In the genomic region with DNA sequence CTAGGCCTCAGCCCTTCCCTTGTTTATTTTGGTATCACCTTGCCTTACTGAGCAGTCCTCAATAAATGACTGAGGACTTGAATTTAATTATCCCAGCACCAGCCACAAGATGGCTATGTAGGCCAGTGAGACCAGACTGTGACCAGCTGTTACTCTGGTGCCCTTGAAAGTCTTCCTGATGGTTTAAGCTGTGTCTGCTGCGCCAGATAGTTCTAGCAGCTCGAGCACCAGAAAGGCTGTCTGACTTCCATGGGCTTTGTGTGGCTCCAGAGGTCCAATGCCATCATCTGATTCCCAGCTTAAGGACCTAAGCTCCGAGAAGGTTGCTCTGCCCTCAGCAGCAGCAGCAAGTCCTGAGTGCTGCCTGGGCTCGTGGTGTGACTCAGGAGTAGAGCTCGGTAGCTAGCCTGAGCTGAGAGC, we compare ENCODE assay signal across 7 mouse cellular contexts. TPM values are rescaled to one million over a fixed set of nuclear protein-coding genes. Genes with fewer than 3 reads are reported as not detected.
DNase-seq lines count a peak whose midpoint lies in the region; ATAC-seq and TF ChIP-seq lines count a peak whose summit lies in the region.

No protein-coding gene starts in this region.

- no peaks in the 10 kb centered on the region for H3K36me3 ChIP-seq in MEL (ENCODE audit: control insufficient read depth in 1 of 2, insufficient read depth in 2 of 2, low read length in 2 of 2)
- H3K36me3 ChIP-seq in heart, embryonic 13.5 days, result peaks cover 34% of the 10 kb centered on the region

- H3K4me2 ChIP-seq in heart, embryonic 13.5 days, result peak overlapping the region; percentile 16; the same call in 1 of the 2 replicates

- ATAC-seq in heart, embryonic 13.5 days (ENCODE audit: extremely low read depth, insufficient number of reproducible peaks, low FRiP score, low TSS enrichment), result no peak; the same call in 1 of the 2 replicates

- WGBS in heart, embryonic 13.5 days, result 43% methylated on average over 5 of the region's 5 CpGs

- no peaks in the 10 kb centered on the region for H3K79me2 ChIP-seq in MEL (ENCODE audit: control insufficient read depth, insufficient read depth, low read length, poor library complexity)

- H3K27me3 ChIP-seq in MEL (ENCODE audit: control insufficient read depth in 1 of 2, insufficient read depth in 2 of 2, low read length in 2 of 2), result no peaks in the 10 kb centered on the region
- H3K27me3 ChIP-seq in heart, embryonic 13.5 days (replicated peaks), result no peaks in the 10 kb centered on the region

- peak in 2 of 3 experiments; percentile 23 to 60; a peak in 3 of 6 replicates for TF ChIP-seq CTCF in MEL (IDR thresholded peaks at IDR 0.05 in 2 of 3, conservative IDR thresholded peaks at IDR 0.05 in 1 of 3; ENCODE audit: control insufficient read depth in 1 of 3, insufficient read depth in 1 of 3, low read depth in 2 of 3, low read length in 3 of 3, poor library complexity in 1 of 3, severe bottlenecking in 1 of 3)

- TF ChIP-seq RAD21 in MEL (IDR thresholded peaks at IDR 0.05; ENCODE audit: low read depth, low read length), result peak; percentile 61

- H3K4me1 ChIP-seq in MEL (ENCODE audit: control insufficient read depth in 1 of 2, insufficient read depth in 2 of 2, low read length in 2 of 2), result no peaks in the 10 kb centered on the region
- peaks cover 32% of the 10 kb centered on the region for H3K4me1 ChIP-seq in heart, embryonic 13.5 days

- no peaks in the 10 kb centered on the region for H3K9me3 ChIP-seq in MEL (replicated peaks; ENCODE audit: insufficient read depth, low read length)
- no peaks in the 10 kb centered on the region for H3K9me3 ChIP-seq in heart, embryonic 13.5 days

- DNase-seq in CD4-positive helper T cell, adult 2 months (ENCODE audit: low read depth, low spot score), result peak; percentile 44
- DNase-seq in MEL (ENCODE audit: low read depth, low spot score), result peak; percentile 55
- peak; percentile 71 for DNase-seq in embryo, embryonic 10.5 days (ENCODE audit: low spot score)
- DNase-seq in kidney, postnatal 14 days, result peak; percentile 82
- DNase-seq in lung, adult 18-20 months, result peak; percentile 33 to 64
- peak; percentile 39 for DNase-seq in ovary, postnatal 36 days (ENCODE audit: low spot score)

- no peak overlapping the region for H3K9ac ChIP-seq in MEL (ENCODE audit: control insufficient read depth, low read depth, low read length, poor library complexity, severe bottlenecking)
- H3K9ac ChIP-seq in heart, embryonic 13.5 days, result peak overlapping the region; percentile 62

- TF ChIP-seq POLR2A in MEL (IDR thresholded peaks at IDR 0.05; ENCODE audit: control insufficient read depth in 1 of 2, insufficient read depth in 1 of 2, low read depth in 1 of 2, low read length in 2 of 2, poor library complexity in 1 of 2), result no peak

- no peak for TF ChIP-seq EP300 in MEL (IDR thresholded peaks at IDR 0.05; ENCODE audit: low read depth in 1 of 2, low read length in 2 of 2)

- no peak overlapping the region for H3K4me3 ChIP-seq in MEL (ENCODE audit: control insufficient read depth in 1 of 2, insufficient read depth in 1 of 2, low read depth in 2 of 2, low read length in 2 of 2)
- no peak overlapping the region for H3K4me3 ChIP-seq in heart, embryonic 13.5 days

- no peak overlapping the region for H3K27ac ChIP-seq in MEL (ENCODE audit: control insufficient read depth, low read depth, low read length)
- peak overlapping the region; percentile 72 for H3K27ac ChIP-seq in heart, embryonic 13.5 days (replicated peaks)

TF ChIP-seq in MEL, 35 proteins besides CTCF, POLR2A, EP300 and RAD21:
- TF ChIP-seq JUND (IDR thresholded peaks at IDR 0.05; ENCODE audit: low read depth, low read length), result no peak
- no peak for TF ChIP-seq HCFC1 (IDR thresholded peaks at IDR 0.05; ENCODE audit: low read depth, low read length)
- TF ChIP-seq USF2 (IDR thresholded peaks at IDR 0.05; ENCODE audit: borderline replicate concordance in 1 of 2, insufficient read depth in 1 of 2, low read depth in 1 of 2, low read length in 2 of 2), result no peak
- no peak for TF ChIP-seq GATA1 (IDR thresholded peaks at IDR 0.05; ENCODE audit: low read depth, low read length)
- TF ChIP-seq ZC3H11A (IDR thresholded peaks at IDR 0.05; ENCODE audit: low read depth, low read length), result peak; percentile 26; the same call in 1 of the 2 replicates
- no peak for TF ChIP-seq MXI1 (IDR thresholded peaks at IDR 0.05; ENCODE audit: low read depth, low read length)
- no peak for TF ChIP-seq MYB (IDR thresholded peaks at IDR 0.05; ENCODE audit: low read depth, low read length)
- TF ChIP-seq MAFK (IDR thresholded peaks at IDR 0.05; ENCODE audit: borderline replicate concordance, low read depth, low read length), result no peak
- TF ChIP-seq SMC3 (IDR thresholded peaks at IDR 0.05; ENCODE audit: low read depth, low read length), result peak; percentile 64
- no peak for TF ChIP-seq MEF2A (IDR thresholded peaks at IDR 0.05; ENCODE audit: extremely low read depth, insufficient replicate concordance, low read depth, low read length, poor library complexity, severe bottlenecking)

RNA-seq across cellular contexts. Expression of a gene that starts 20.2 kb away (rescaled TPM):
- not detected in 2 replicates for total RNA-seq in MEL (2012; rRNA removed)
- polyA plus RNA-seq in MEL (2012; ENCODE audit: insufficient read depth in 1 of 2, insufficient read length in 2 of 2, low read depth in 1 of 2, low replicate concordance in 2 of 2, missing spikeins in 1 of 2), result under 1 TPM in 1 of 2 experiments, not detected in 1; 0.36 TPM
- 30.2 and 34.2 TPM in 2 replicates for polyA plus RNA-seq in heart, embryonic 13.5 days (2015; fragmentation: Nextera tagmentation; extraction: Ambion mirVana)

RNA-seq across cellular contexts. Expression of a gene that starts 37.1 kb away (rescaled TPM):
- total RNA-seq in MEL (2012; rRNA removed), result not detected in 2 replicates
- polyA plus RNA-seq in MEL (2012; ENCODE audit: insufficient read depth in 1 of 2, insufficient read length in 2 of 2, low read depth in 1 of 2, low replicate concordance in 2 of 2, missing spikeins in 1 of 2), result under 1 TPM in 1 of 2 experiments, not detected in 1; 0.07 TPM
- polyA plus RNA-seq in heart, embryonic 13.5 days (2015; fragmentation: Nextera tagmentation; extraction: Ambion mirVana), result 1.5 and 14.5 TPM in 2 replicates

RNA-seq across cellular contexts. Expression of a gene that starts 52.2 kb away (rescaled TPM):
- total RNA-seq in MEL (2012; rRNA removed), result 7.0 and 7.6 TPM in 2 replicates
- polyA plus RNA-seq in MEL (2012; ENCODE audit: insufficient read depth in 1 of 2, insufficient read length in 2 of 2, low read depth in 1 of 2, low replicate concordance in 2 of 2, missing spikeins in 1 of 2), result 10 to 100 TPM in 1 of 2 experiments, not detected in 1; 13.9 TPM
- 3.7 and 3.8 TPM in 2 replicates for polyA plus RNA-seq in heart, embryonic 13.5 days (2015; fragmentation: Nextera tagmentation; extraction: Ambion mirVana)

RNA-seq across cellular contexts. Expression of a gene that starts 54.0 kb away (rescaled TPM):
- total RNA-seq in MEL (2012; rRNA removed), result 11.4 and 12.8 TPM in 2 replicates
- 1 to 10 TPM in 1 of 2 experiments, not detected in 1; 9.6 TPM for polyA plus RNA-seq in MEL (2012; ENCODE audit: insufficient read depth in 1 of 2, insufficient read length in 2 of 2, low read depth in 1 of 2, low replicate concordance in 2 of 2, missing spikeins in 1 of 2)
- polyA plus RNA-seq in heart, embryonic 13.5 days (2015; fragmentation: Nextera tagmentation; extraction: Ambion mirVana), result 12.9 and 13.1 TPM in 2 replicates

RNA-seq across cellular contexts. Expression of a gene that starts 54.2 kb away (rescaled TPM):
- total RNA-seq in MEL (2012; rRNA removed), result 242 and 267 TPM in 2 replicates
- 100 to 1,000 TPM; 179 to 481 TPM for polyA plus RNA-seq in MEL (2012; ENCODE audit: insufficient read depth in 1 of 2, insufficient read length in 2 of 2, low read depth in 1 of 2, low replicate concordance in 2 of 2, missing spikeins in 1 of 2)
- polyA plus RNA-seq in heart, embryonic 13.5 days (2015; fragmentation: Nextera tagmentation; extraction: Ambion mirVana), result 85.8 and 88.4 TPM in 2 replicates

Comparison
In these comparisons a context has a peak if more than half of its experiments do, and no peak if none do; other contexts are left out.
1. RNA of a gene that starts 20.2 kb away (polyA plus RNA-seq): 30.2 to 34.2 TPM in heart, embryonic 13.5 days; 0.36 TPM in MEL; every median in the first group is over 10 times any median in the second.
2. Peak in every context shown above with its lines, with median percentiles within 50 percentile points of each other: DNase-seq.